Comparison of ENCODE assay signal across 9 mouse cellular contexts in genomic region chr12:103443524-103443923, GRCm38 (mm10). TPM values are rescaled to one million over a fixed set of nuclear protein-coding genes. Genes with fewer than 3 reads are reported as not detected.
DNase-seq lines count a peak whose midpoint lies in the region; ATAC-seq and TF ChIP-seq lines count a peak whose summit lies in the region.
"Had no signal": no experiment of that assay in that cellular context is flagged by ENCODE, and none has a peak within 500 bp of the region (broad histone marks: within the 10 kb centered on the region; RNA-seq: fewer than 3 reads in every experiment).

TSS of gene Ifi27l2a (minus strand) at chr12:103443680.

- H3K27me3 ChIP-seq in kidney, embryonic 16.5 days (ENCODE audit: insufficient read depth, low read length): no peaks in the 10 kb centered on the region
- H3K27me3 ChIP-seq in MEL (ENCODE audit: control insufficient read depth in 1 of 2, insufficient read depth in 2 of 2, low read length in 2 of 2): no peaks in the 10 kb centered on the region; a peak in 1 of 4 replicates
- H3K27me3 ChIP-seq in heart, embryonic 13.5 days (replicated peaks): no peaks in the 10 kb centered on the region
- H3K27me3 ChIP-seq in midbrain, embryonic 16.5 days (ENCODE audit: control insufficient read depth, insufficient read depth, low read depth, low read length): no peaks in the 10 kb centered on the region

- no peak for TF ChIP-seq CTCF in MEL (IDR thresholded peaks at IDR 0.05 in 2 of 3, conservative IDR thresholded peaks at IDR 0.05 in 1 of 3; ENCODE audit: control insufficient read depth in 1 of 3, insufficient read depth in 1 of 3, low read depth in 2 of 3, low read length in 3 of 3, poor library complexity in 1 of 3, severe bottlenecking in 1 of 3)

- no peak within 1 kb of the TSS for H3K4me2 ChIP-seq in kidney, embryonic 16.5 days (replicated peaks; ENCODE audit: low read depth, low read length)
- no peak within 1 kb of the TSS for H3K4me2 ChIP-seq in heart, embryonic 13.5 days
- H3K4me2 ChIP-seq in midbrain, embryonic 16.5 days (ENCODE audit: low read length): no peak within 1 kb of the TSS

- DNase-seq in kidney, adult 9 months: peak; percentile 3
- DNase-seq in MEL (ENCODE audit: low read depth, low spot score): peak; percentile 82
- DNase-seq in naive thymus-derived CD4-positive, alpha-beta T cell, adult 2 months (ENCODE audit: low read depth): peak; percentile 80
- no peak for DNase-seq in left cerebral cortex, adult 8-10 months (ENCODE audit: low spot score in 2 of 2)
- DNase-seq in ovary, postnatal 14 days (ENCODE audit: low spot score): no peak
- DNase-seq: forebrain, postnatal 0 days had no signal

- no peak within 1 kb of the TSS for H3K4me3 ChIP-seq in kidney, embryonic 16.5 days (ENCODE audit: low read length)
- 0 out of 4 replicates have a peak within 1 kb of the TSS, but pooled peaks of 1 of the 2 experiments have one; percentile 21 for H3K4me3 ChIP-seq in MEL (ENCODE audit: control insufficient read depth in 1 of 2, insufficient read depth in 1 of 2, low read depth in 2 of 2, low read length in 2 of 2)
- no peak within 1 kb of the TSS for H3K4me3 ChIP-seq in heart, embryonic 13.5 days
- H3K4me3 ChIP-seq in midbrain, embryonic 16.5 days (ENCODE audit: low read depth, low read length): no peak within 1 kb of the TSS

- no peaks in the 10 kb centered on the region for H3K79me2 ChIP-seq in MEL (ENCODE audit: control insufficient read depth, insufficient read depth, low read length, poor library complexity)

- ATAC-seq in kidney, embryonic 16.5 days (ENCODE audit: low FRiP score, low TSS enrichment): no peak
- ATAC-seq in heart, embryonic 13.5 days (ENCODE audit: extremely low read depth, insufficient number of reproducible peaks, low FRiP score, low TSS enrichment): no peak
- ATAC-seq in midbrain, embryonic 16.5 days: no peak
- ATAC-seq: forebrain, postnatal 0 days had no signal

- TF ChIP-seq POLR2A in MEL (IDR thresholded peaks at IDR 0.05; ENCODE audit: control insufficient read depth in 1 of 2, insufficient read depth in 1 of 2, low read depth in 1 of 2, low read length in 2 of 2, poor library complexity in 1 of 2): no peak

- no peak for TF ChIP-seq EP300 in MEL (IDR thresholded peaks at IDR 0.05; ENCODE audit: low read depth in 1 of 2, low read length in 2 of 2)

- H3K4me1 ChIP-seq in kidney, embryonic 16.5 days (ENCODE audit: insufficient read depth, low read length): no peaks in the 10 kb centered on the region
- peaks cover 0 to 4% of the 10 kb centered on the region in 2 experiments; a peak in 2 of 4 replicates for H3K4me1 ChIP-seq in MEL (ENCODE audit: control insufficient read depth in 1 of 2, insufficient read depth in 2 of 2, low read length in 2 of 2)
- H3K4me1 ChIP-seq in heart, embryonic 13.5 days: no peaks in the 10 kb centered on the region
- no peaks in the 10 kb centered on the region for H3K4me1 ChIP-seq in midbrain, embryonic 16.5 days (ENCODE audit: control insufficient read depth, insufficient read depth, low read length)

- no peak within 1 kb of the TSS for H3K27ac ChIP-seq in kidney, embryonic 16.5 days (ENCODE audit: low read length)
- no peak within 1 kb of the TSS for H3K27ac ChIP-seq in MEL (ENCODE audit: control insufficient read depth, low read depth, low read length)
- no peak within 1 kb of the TSS for H3K27ac ChIP-seq in heart, embryonic 13.5 days (replicated peaks)
- H3K27ac ChIP-seq in midbrain, embryonic 16.5 days (ENCODE audit: low read length): no peak within 1 kb of the TSS

- WGBS in kidney, embryonic 16.5 days: 59% methylated on average over 3 of the region's 3 CpGs
- 48% methylated on average over 3 of the region's 3 CpGs for WGBS in heart, embryonic 13.5 days
- 47% methylated on average over 3 of the region's 3 CpGs for WGBS in midbrain, embryonic 16.5 days

- TF ChIP-seq RAD21 in MEL (IDR thresholded peaks at IDR 0.05; ENCODE audit: low read depth, low read length): no peak

- H3K36me3 ChIP-seq in kidney, embryonic 16.5 days (ENCODE audit: insufficient read depth, low read length): no peaks in the 10 kb centered on the region
- H3K36me3 ChIP-seq in MEL (ENCODE audit: control insufficient read depth in 1 of 2, insufficient read depth in 2 of 2, low read length in 2 of 2): no peaks in the 10 kb centered on the region
- no peaks in the 10 kb centered on the region for H3K36me3 ChIP-seq in heart, embryonic 13.5 days
- H3K36me3 ChIP-seq in midbrain, embryonic 16.5 days (ENCODE audit: control insufficient read depth, insufficient read depth, low read length): no peaks in the 10 kb centered on the region

- no peaks in the 10 kb centered on the region for H3K9me3 ChIP-seq in kidney, embryonic 16.5 days (ENCODE audit: low read length)
- no peaks in the 10 kb centered on the region for H3K9me3 ChIP-seq in MEL (replicated peaks; ENCODE audit: insufficient read depth, low read length)
- no peaks in the 10 kb centered on the region for H3K9me3 ChIP-seq in heart, embryonic 13.5 days
- no peaks in the 10 kb centered on the region for H3K9me3 ChIP-seq in midbrain, embryonic 16.5 days (replicated peaks; ENCODE audit: control insufficient read depth, low read length, poor library complexity, severe bottlenecking)

- H3K9ac ChIP-seq in kidney, embryonic 16.5 days (replicated peaks; ENCODE audit: low read length): no peak within 1 kb of the TSS
- H3K9ac ChIP-seq in MEL (ENCODE audit: control insufficient read depth, low read depth, low read length, poor library complexity, severe bottlenecking): no peak within 1 kb of the TSS
- H3K9ac ChIP-seq in heart, embryonic 13.5 days: no peak within 1 kb of the TSS
- H3K9ac ChIP-seq in midbrain, embryonic 16.5 days (ENCODE audit: low read depth, low read length): no peak within 1 kb of the TSS
- H3K9ac ChIP-seq: forebrain, postnatal 0 days had no signal

TF ChIP-seq in MEL, 35 proteins besides CTCF, POLR2A, EP300 and RAD21:
- TF ChIP-seq GABPA (IDR thresholded peaks at IDR 0.05; ENCODE audit: low read depth, low read length) (no peak), RCOR1 (IDR thresholded peaks at IDR 0.05; ENCODE audit: low read depth, low read length) (0 out of 2 replicates have a peak, but pooled peaks have one; percentile 26), MYB (IDR thresholded peaks at IDR 0.05; ENCODE audit: low read depth, low read length) (no peak), TBP (IDR thresholded peaks at IDR 0.05; ENCODE audit: low read depth, low read length) (peak; percentile 64), SIN3A (IDR thresholded peaks at IDR 0.05; ENCODE audit: low read length) (0 out of 2 replicates have a peak, but pooled peaks have one; percentile 21), NELFE (IDR thresholded peaks at IDR 0.05; ENCODE audit: low read depth, low read length) (no peak)

RNA-seq across cellular contexts. Expression of gene Ifi27l2a, which starts in this region (rescaled TPM):
- polyA plus RNA-seq in kidney, embryonic 16.5 days (2015; fragmentation: Nextera tagmentation; extraction: Ambion mirVana): 6.6 and 7.2 TPM in 2 replicates
- total RNA-seq in MEL (2012; rRNA removed): 3.2 and 4.4 TPM in 2 replicates
- 1 to 10 TPM in 1 of 2 experiments, not detected in 1; 3.5 TPM for polyA plus RNA-seq in MEL (2012; ENCODE audit: insufficient read depth in 1 of 2, insufficient read length in 2 of 2, low read depth in 1 of 2, low replicate concordance in 2 of 2, missing spikeins in 1 of 2)
- 10.6 and 11.5 TPM in 2 replicates for polyA plus RNA-seq in heart, embryonic 13.5 days (2015; fragmentation: Nextera tagmentation; extraction: Ambion mirVana)
- 1.6 and 2.3 TPM in 2 replicates for polyA plus RNA-seq in midbrain, embryonic 16.5 days (2015; fragmentation: Nextera tagmentation; extraction: Ambion mirVana)
- 10 to 100 TPM in 1 of 4 experiments, 1 to 10 TPM in 3; 1.3 to 12.1 (median 5.3) TPM for total RNA-seq in left cerebral cortex, adult 8-10 months (2022)

Comparison
In these comparisons a context has a peak if more than half of its experiments do, and no peak if none do; other contexts are left out.
1. DNase-seq: peak in kidney, adult 9 months (single experiment), MEL (single experiment) and naive thymus-derived CD4-positive, alpha-beta T cell, adult 2 months (single experiment); none in left cerebral cortex, adult 8-10 months (0 of 2) and ovary, postnatal 14 days (single experiment).